Mouse (Mus musculus) small intestine, adult 2 months (tissue): Measurements from ENCODE around the gene Elovl6.

ENCODE experiments used
- CTCF ChIP-seq: fragments of 200-500 bp; IDR thresholded peaks from 2 replicates; pipeline ENCODE4 v1.5.1; 2012; ENCODE audit warnings: low read depth, mild to moderate bottlenecking, control low read depth, inconsistent platforms, low read length, moderate library complexity, mixed read lengths; ENCODE audit not compliant: insufficient replicate concordance, insufficient read length; ENCODE audit errors: extremely low read depth
- POLR2A ChIP-seq: fragments of 200-500 bp; IDR thresholded peaks from 2 replicates; pipeline ENCODE4 v1.6.1; 2012; ENCODE audit warnings: low read depth, mild to moderate bottlenecking, control low read depth, inconsistent platforms, low read length, moderate library complexity

DNA sequence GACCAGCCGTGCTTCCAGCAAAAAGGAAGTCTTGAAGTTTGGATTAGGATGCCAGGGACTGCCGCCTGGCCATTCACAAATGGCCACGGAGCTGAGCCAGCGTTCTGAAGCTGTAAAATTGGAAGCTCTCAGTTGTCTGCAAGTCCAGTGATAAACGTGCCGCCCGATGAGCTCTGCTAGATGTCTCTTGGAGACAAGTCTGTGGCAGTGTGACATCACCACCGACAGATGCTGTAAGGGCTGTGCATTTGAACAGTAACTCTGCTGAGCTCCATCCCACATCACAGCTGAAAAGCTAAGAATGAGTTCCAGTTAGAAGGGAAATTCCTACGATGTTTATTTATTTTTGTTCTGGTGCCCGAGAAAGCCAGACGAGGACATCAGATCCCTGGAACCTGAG lies 85.3 kb downstream of the Elovl6 start:
- TF ChIP-seq POLR2A (no peak), CTCF (no peak)
